Mouse (Mus musculus) embryonic facial prominence, embryonic 11.5 days (tissue): Measurements from ENCODE around the gene Olfr1274-ps. TPM values are rescaled to one million over a fixed set of nuclear protein-coding genes. Genes with fewer than 3 reads are reported as not detected.
"Not testable (repeated sequence)": the region's sequence is repeated elsewhere in the genome, so short reads cannot be mapped to it uniquely, and the experiment has no call there.

Experiments
- ATAC-seq: fragments of 200-750 bp; cut with Nextera tagmentation; replicated peaks from 2 replicates; pipeline ENCODE4 v1.8.0; 2017; ENCODE audit warnings: low read depth; ENCODE audit not compliant: insufficient number of reproducible peaks, low FRiP score, low TSS enrichment
- DNase-seq: peaks from one replicate; pipeline ENCODE4 v3.0.0-alpha.2; 2015; ENCODE audit warnings: low spot score
- H3K27ac ChIP-seq: fragments of 300-500 bp; sonication (generic); replicated peaks from 2 replicates; pipeline ENCODE4 v1.5.1; 2014; ENCODE audit warnings: mild to moderate bottlenecking, low read depth, low read length, control low read depth
- H3K27me3 ChIP-seq: fragments of 300-500 bp; sonication (generic); 2 replicates; pipeline ENCODE4 v1.6.1; 2014; ENCODE audit warnings: mild to moderate bottlenecking, low read length, moderate library complexity, mixed read lengths; ENCODE audit not compliant: control insufficient read depth, insufficient read depth
- H3K36me3 ChIP-seq: fragments of 300-500 bp; sonication (generic); replicated peaks from 2 replicates; pipeline ENCODE4 v1.6.1; 2014; ENCODE audit warnings: low read depth, mild to moderate bottlenecking, low read length, moderate library complexity, mixed read lengths; ENCODE audit not compliant: control insufficient read depth, insufficient read depth
- H3K4me1 ChIP-seq: fragments of 300-500 bp; sonication (generic); 2 replicates; pipeline ENCODE4 v1.6.1; 2014; ENCODE audit warnings: low read length, mixed read lengths; ENCODE audit not compliant: control insufficient read depth, insufficient read depth
- H3K4me2 ChIP-seq: fragments of 300-500 bp; sonication (generic); 2 replicates; pipeline ENCODE4 v1.6.1; 2014; ENCODE audit warnings: low read depth, mild to moderate bottlenecking, control low read depth, low read length, moderate library complexity
- H3K4me3 ChIP-seq: fragments of 300-500 bp; sonication (generic); 2 replicates; pipeline ENCODE4 v1.5.1; 2014; ENCODE audit warnings: low read depth, low read length, control low read depth
- H3K9ac ChIP-seq: fragments of 300-500 bp; sonication (generic); replicated peaks from 2 replicates; pipeline ENCODE4 v1.6.1; 2014; ENCODE audit warnings: mild to moderate bottlenecking, control low read depth, low read length
- H3K9me3 ChIP-seq: fragments of 300-500 bp; sonication (generic); replicated peaks from 2 replicates; pipeline ENCODE4 v1.6.1; 2016; ENCODE audit warnings: mild to moderate bottlenecking, low read length, inconsistent platforms, mixed read lengths; ENCODE audit not compliant: control insufficient read depth
- WGBS: fragments of 180-500 bp; shearing (Covaris S2); extraction: QIAGEN DNeasy Blood & Tissue Kit; methylation state at CpG from one replicate; pipeline ENCODE4 v1.1.7; 2014; 5-methylcytosine and 5-hydroxymethylcytosine counted together
- polyA plus RNA-seq: library from polyadenylated mRNA; unstranded; fragments of >200 nt; fragmentation: Nextera tagmentation; extraction: Ambion mirVana; gene quantifications from 2 replicates; pipeline ENCODE4 v1.2.1, GENCODE M21; 2014

Olfr1274-ps gene
- polyA plus RNA-seq, 1 experiment from 2014 or later: not detected

GRCm38 (mm10) chr2:90428988-90429717 is 30.7 kb downstream of the Olfr1274-ps start:
- not testable (repeated sequence) for H3K27ac ChIP-seq, H3K27me3 ChIP-seq, H3K4me2 ChIP-seq, H3K9ac ChIP-seq, H3K4me3 ChIP-seq, DNase-seq, ATAC-seq, H3K9me3 ChIP-seq, H3K36me3 ChIP-seq, H3K4me1 ChIP-seq
- no CpG with 5 or more reads among the region's 11 CpGs for WGBS

GRCm38 (mm10) chr2:90429782-90430181 is 31.3 kb downstream of the Olfr1274-ps start:
- H3K27me3 ChIP-seq, H3K36me3 ChIP-seq, H3K9ac ChIP-seq, H3K4me2 ChIP-seq, DNase-seq, H3K27ac ChIP-seq, H3K4me3 ChIP-seq, H3K9me3 ChIP-seq, ATAC-seq, H3K4me1 ChIP-seq: not testable (repeated sequence)
- no CpG with 5 or more reads among the region's 4 CpGs for WGBS

GRCm38 (mm10) chr2:90437453-90437852 is 39.0 kb downstream of the Olfr1274-ps start:
- not testable (repeated sequence) for ATAC-seq
- 90% methylated on average over 1 of the region's 5 CpGs for whole genome bisulfite sequencing

GRCm38 (mm10) chr2:90440169-90440568 is 41.7 kb downstream of the Olfr1274-ps start:
- H3K9me3 ChIP-seq, H3K36me3 ChIP-seq, H3K4me1 ChIP-seq, H3K27me3 ChIP-seq, H3K27ac ChIP-seq, ATAC-seq, DNase-seq, H3K4me3 ChIP-seq, H3K4me2 ChIP-seq, H3K9ac ChIP-seq: not testable (repeated sequence)

More at GRCm38 (mm10) chr2:90437453-90437852, 39.0 kb downstream of the Olfr1274-ps start:
- not testable (repeated sequence) for H3K4me2 ChIP-seq, H3K9ac ChIP-seq, H3K27ac ChIP-seq, H3K36me3 ChIP-seq, H3K4me3 ChIP-seq, H3K4me1 ChIP-seq, H3K27me3 ChIP-seq, H3K9me3 ChIP-seq, DNase-seq

GRCm38 (mm10) chr2:90441811-90442210 is 43.3 kb downstream of the Olfr1274-ps start:
- H3K4me2 ChIP-seq, H3K4me1 ChIP-seq, H3K4me3 ChIP-seq, H3K27ac ChIP-seq, H3K27me3 ChIP-seq, ATAC-seq, DNase-seq, H3K9me3 ChIP-seq, H3K9ac ChIP-seq, H3K36me3 ChIP-seq: not testable (repeated sequence)
- WGBS: 16% methylated on average over 4 of the region's 4 CpGs

GRCm38 (mm10) chr2:90443811-90444210 is 45.3 kb downstream of the Olfr1274-ps start:
- Histone ChIP-seq H3K4me2 (no peak overlapping the region), H3K36me3 (no peaks in the 10 kb centered on the region), H3K9me3 (no peaks in the 10 kb centered on the region), H3K4me1 (no peaks in the 10 kb centered on the region), H3K4me3 (no peak overlapping the region), H3K9ac (no peak overlapping the region), H3K27ac (no peak overlapping the region), H3K27me3 (no peaks in the 10 kb centered on the region)
- DNase-seq: no peak
- 86% methylated on average over 5 of the region's 5 CpGs for WGBS
- no peak for ATAC-seq

GRCm38 (mm10) chr2:90448967-90449740 is 50.7 kb downstream of the Olfr1274-ps start:
- no peak overlapping the region for H3K27ac ChIP-seq
- no peaks in the 10 kb centered on the region for H3K27me3 ChIP-seq
- H3K9me3 ChIP-seq: no peaks in the 10 kb centered on the region
- H3K9ac ChIP-seq: no peak overlapping the region
- H3K36me3 ChIP-seq: no peaks in the 10 kb centered on the region
- ATAC-seq (no peak), DNase-seq (no peak)
- WGBS: 75% methylated on average over 15 of the region's 15 CpGs
- no peak overlapping the region for H3K4me3 ChIP-seq
- H3K4me2 ChIP-seq: no peak overlapping the region
- no peaks in the 10 kb centered on the region for H3K4me1 ChIP-seq

- Histone ChIP-seq H3K27me3 (no peaks in the 10 kb centered on the region), H3K9me3 (no peaks in the 10 kb centered on the region), H3K9ac (no peak overlapping the region), H3K27ac (no peak overlapping the region), H3K4me2 (no peak overlapping the region), H3K36me3 (no peaks in the 10 kb centered on the region), H3K4me1 (no peaks in the 10 kb centered on the region), H3K4me3 (no peak overlapping the region)
- 69% methylated on average over 3 of the region's 3 CpGs for WGBS
- ATAC-seq (no peak), DNase-seq (no peak)
Observed at GRCm38 (mm10) chr2:90452380-90452779, 53.9 kb downstream of the Olfr1274-ps start.
